Mouse (Mus musculus): Measurements from ENCODE around the gene Spata9.

DNA sequence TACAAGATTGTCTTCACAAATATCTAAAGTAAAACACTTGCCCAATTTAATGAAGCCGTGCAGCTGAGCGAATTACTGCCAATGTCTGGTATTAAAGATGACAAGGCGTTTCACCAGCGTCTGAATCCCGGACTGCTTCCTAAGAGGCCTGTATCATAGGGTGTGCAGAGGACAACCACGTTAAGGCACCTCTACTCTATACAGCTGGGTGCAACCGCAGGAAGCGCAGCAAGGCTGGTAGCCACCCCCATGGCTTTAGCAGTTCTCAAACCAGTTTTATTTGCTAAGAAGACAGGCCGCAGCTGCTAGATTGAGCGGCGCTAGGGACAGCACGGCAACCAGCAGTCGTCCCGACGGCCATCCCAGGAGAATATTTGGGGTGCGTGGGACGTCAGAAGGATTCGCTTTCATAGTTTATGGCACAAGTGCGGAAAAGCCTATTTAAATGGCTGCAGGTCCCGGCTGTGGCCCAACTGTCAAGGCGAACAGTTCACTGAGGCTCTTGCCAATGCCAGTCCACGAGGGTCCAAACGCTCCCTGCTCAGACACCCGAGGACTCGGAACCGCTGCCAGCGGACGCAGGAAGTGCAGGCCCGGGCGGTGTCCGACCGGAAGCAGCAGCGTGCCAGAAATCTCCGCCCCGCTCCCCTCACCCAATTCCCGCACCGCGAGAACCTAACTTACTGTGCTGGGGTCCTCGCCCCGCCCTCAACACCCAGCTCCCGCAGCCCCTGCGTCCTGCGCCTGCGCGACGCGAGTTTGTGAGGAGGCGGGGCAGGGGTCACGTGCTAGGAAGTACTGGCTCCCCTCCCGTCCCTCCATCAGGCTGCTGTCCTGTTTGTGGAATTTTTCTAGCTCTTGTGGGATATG, 51.3 kb downstream of the Spata9 start, which contains the start of gene Rfesd:
- no peak for TF ChIP-seq GATA1 (IDR thresholded peaks at IDR 0.05; ENCODE audit: borderline replicate concordance, low read length)
- peak; percentile 84; the same call in 1 of the 2 replicates for TF ChIP-seq FLI1 (IDR thresholded peaks at IDR 0.05; ENCODE audit: low read length)

Data from megakaryocyte, embryonic 14.5 days (primary cell).